Mouse (Mus musculus) bone marrow, adult 2 months (tissue): ENCODE data around the gene Ryr1.

Experiments
- CTCF ChIP-seq: fragments of 200-500 bp; IDR thresholded peaks from 2 replicates; pipeline ENCODE4 v1.5.1; 2011; ENCODE audit warnings: low read length, control low read depth; ENCODE audit not compliant: control insufficient read depth, insufficient read depth
- POLR2A ChIP-seq: fragments of 200-500 bp; IDR thresholded peaks from 2 replicates; pipeline ENCODE4 v1.6.1; 2011; ENCODE audit warnings: low read depth, mild to moderate bottlenecking, control low read depth, low read length, borderline replicate concordance; ENCODE audit not compliant: control insufficient read depth

- TF ChIP-seq CTCF: no peak
- no peak for TF ChIP-seq POLR2A
These were observed 170.2 kb downstream of the Ryr1 start for GRCm38 (mm10) chr7:28954773-28955172.
